Mouse (Mus musculus) CD4-positive naive resting alpha-beta T cell, adult 76 days (primary cell): ENCODE measurements around the gene Acyp2. TPM values are rescaled to one million over a fixed set of nuclear protein-coding genes. Genes with fewer than 3 reads are reported as not detected.

Experiments used
- total RNA-seq: library from RNA; stranded (reverse); gene quantifications from one replicate; pipeline ENCODE4 v1.2.4, GENCODE M21; 2023

Acyp2 gene
- 0.70 TPM for total RNA-seq

DNA sequence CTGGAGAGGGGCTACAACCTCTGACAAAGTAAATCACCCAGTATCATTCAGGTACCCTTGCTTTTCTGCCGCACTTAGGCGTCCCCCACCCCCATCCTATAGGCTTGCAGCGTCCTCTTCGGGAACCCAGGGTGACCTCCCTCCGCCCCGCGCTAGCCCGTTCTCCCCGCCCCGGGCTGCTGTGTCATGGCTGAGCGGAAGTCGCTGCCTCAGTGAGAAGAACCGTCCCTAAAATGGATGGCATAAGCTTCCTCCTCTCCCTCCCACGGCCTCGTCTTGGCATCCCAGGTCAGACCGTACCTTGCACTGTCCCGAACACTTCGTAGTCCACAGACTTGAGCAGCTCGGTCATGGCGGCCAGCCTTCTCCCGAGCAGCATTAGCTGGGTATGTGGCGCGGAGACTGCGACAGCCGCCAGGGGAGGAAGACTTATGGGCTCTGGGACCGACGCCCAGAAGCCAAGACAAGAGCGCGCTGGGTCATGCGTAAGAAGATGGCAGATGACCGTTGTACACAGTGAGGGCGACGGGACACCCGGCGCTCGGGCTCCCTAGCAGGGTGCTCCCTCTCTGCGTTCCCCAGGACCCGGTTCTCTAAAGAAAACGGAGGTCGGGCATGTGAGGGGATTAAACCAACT is at the start of gene Acyp2:
Gene Acyp2 (minus strand): TSS at position 587 of the 637 bp plus-strand sequence.

DNA sequence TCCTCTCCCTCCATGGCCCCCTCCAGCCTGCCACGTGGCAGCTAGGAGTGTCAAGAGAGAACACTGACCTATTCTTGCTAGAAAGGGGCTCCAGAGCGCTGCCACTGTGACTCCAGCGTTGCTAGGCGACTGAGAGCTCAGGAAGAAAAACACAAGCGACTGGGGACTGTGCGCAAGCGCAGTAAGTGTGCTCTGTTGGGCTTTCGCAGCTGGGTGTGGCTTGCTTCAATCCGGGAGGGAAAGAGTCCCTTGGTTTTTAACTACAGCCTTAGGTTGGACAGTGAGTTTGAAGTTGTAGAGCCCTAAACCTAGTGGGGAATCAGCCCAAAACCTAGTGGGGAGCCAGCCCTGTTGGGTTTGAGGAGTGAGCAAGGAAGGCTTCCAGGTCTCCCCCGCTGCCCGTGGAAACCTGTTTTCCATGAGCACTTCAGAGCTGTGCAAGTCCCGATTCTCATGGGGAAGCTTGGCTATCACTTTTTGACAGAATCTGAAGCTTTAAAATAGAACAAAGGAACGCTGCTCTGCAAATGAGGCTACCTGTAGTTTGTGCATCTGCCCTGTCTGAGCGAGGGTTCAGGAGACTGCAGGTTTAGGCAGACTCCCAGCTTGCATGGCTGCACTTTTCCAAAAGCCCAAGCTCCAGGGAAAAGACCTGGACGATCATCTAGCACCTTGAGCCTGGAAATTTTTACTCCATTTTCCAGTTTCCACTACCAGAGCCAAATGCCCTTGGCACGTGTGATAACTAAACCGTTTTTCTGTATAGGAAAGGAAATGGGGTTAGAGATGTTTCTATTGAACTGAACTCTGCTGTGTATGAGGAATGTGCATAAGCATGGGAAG is 177.4 kb downstream of the Acyp2 start, which contains the start of gene 4930505A04Rik:
Gene 4930505A04Rik (minus strand): TSS at position 77 of the 843 bp plus-strand sequence.

Other genes with a start within 250 kb of the Acyp2 start
- not detected for gene 4930505A04Rik, start 177.8 kb downstream of the Acyp2 start, total RNA-seq
- gene Psme4, start 122.1 kb upstream of the Acyp2 start, total RNA-seq, result 74.7 TPM
- 0.26 TPM for gene Gpr75, start 235.8 kb upstream of the Acyp2 start, total RNA-seq
- gene Asb3, start 235.8 kb upstream of the Acyp2 start, total RNA-seq, result 17.0 TPM